Mouse (Mus musculus): ENCODE results near the gene Fam122a. TPM values are rescaled to one million over a fixed set of nuclear protein-coding genes. Genes with fewer than 3 reads are reported as not detected.

Fam122a gene
- total and polyA plus RNA-seq, 3 experiments: 5.0 to 68.7 (median 14.2) TPM

DNA sequence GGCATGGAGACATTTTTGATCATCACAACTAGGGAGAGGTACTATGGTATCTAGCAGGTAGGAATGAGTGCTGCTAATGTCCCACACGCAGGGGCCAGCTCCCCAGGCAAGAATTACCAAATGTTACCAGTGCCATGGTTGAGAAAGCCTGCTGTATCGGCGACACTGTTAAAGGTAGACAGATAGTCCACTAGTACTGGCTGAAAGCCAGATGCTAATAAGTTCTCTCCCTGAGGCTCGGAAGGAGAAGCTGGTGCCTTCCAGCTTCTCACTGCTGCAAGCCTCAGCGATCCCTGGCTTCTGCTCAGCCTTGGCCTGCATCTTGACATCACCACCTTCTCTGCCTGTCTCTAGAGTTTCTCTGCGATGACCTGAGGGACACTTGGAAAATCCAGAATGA lies 32.2 kb upstream of the Fam122a start:
- ATAC-seq (ENCODE audit: extremely low read depth, insufficient number of reproducible peaks, low FRiP score, poor library complexity, severe bottlenecking) (no peak), DNase-seq (ENCODE audit: low spot score) (no peak)
- Histone ChIP-seq H3K9me3 (replicated peaks) (no peaks in the 10 kb centered on the region), H3K36me3 (replicated peaks) (peaks cover 47% of the 10 kb centered on the region), H3K27me3 (ENCODE audit: insufficient read depth, low read length) (no peaks in the 10 kb centered on the region), H3K4me1 (ENCODE audit: insufficient read depth, low read depth, low read length) (peaks cover 79% of the 10 kb centered on the region), H3K4me3 (ENCODE audit: low read depth, low read length) (no peak overlapping the region)
- TF ChIP-seq CTCF (IDR thresholded peaks at IDR 0.05; ENCODE audit: low read depth, low read length) (no peak), GATA2 (IDR thresholded peaks at IDR 0.05; ENCODE audit: borderline replicate concordance, low read depth, low read length) (no peak), TAL1 (conservative IDR thresholded peaks at IDR 0.05; ENCODE audit: low read depth, low read length) (no peak), GATA1 (IDR thresholded peaks at IDR 0.05; ENCODE audit: borderline replicate concordance, low read length) (no peak), POLR2AphosphoS5 (IDR thresholded peaks at IDR 0.05; ENCODE audit: insufficient replicate concordance, low read depth, low read length) (no peak)

- DNase-seq (ENCODE audit: low spot score): no peak
- no peak overlapping the region for H3K4me3 ChIP-seq (ENCODE audit: low read depth, low read length)
- no peaks in the 10 kb centered on the region for H3K27me3 ChIP-seq (ENCODE audit: insufficient read depth, low read length)
- H3K4me1 ChIP-seq (ENCODE audit: insufficient read depth, low read depth, low read length): peaks cover 68% of the 10 kb centered on the region
- H3K36me3 ChIP-seq (replicated peaks): peaks cover 45% of the 10 kb centered on the region
- H3K9me3 ChIP-seq (replicated peaks): no peaks in the 10 kb centered on the region
- no peak for TF ChIP-seq TAL1 (conservative IDR thresholded peaks at IDR 0.05; ENCODE audit: low read depth, low read length)
- TF ChIP-seq CTCF (IDR thresholded peaks at IDR 0.05; ENCODE audit: low read depth, low read length): no peak
- no peak for TF ChIP-seq POLR2AphosphoS5 (IDR thresholded peaks at IDR 0.05; ENCODE audit: insufficient replicate concordance, low read depth, low read length)
- no peak for TF ChIP-seq GATA1 (IDR thresholded peaks at IDR 0.05; ENCODE audit: borderline replicate concordance, low read length)
- TF ChIP-seq GATA2 (IDR thresholded peaks at IDR 0.05; ENCODE audit: borderline replicate concordance, low read depth, low read length): no peak
- no peak for ATAC-seq (ENCODE audit: extremely low read depth, insufficient number of reproducible peaks, low FRiP score, poor library complexity, severe bottlenecking)
Observed at GRCm38 (mm10) chr19:24508087-24508767, 31.1 kb upstream of the Fam122a start.

DNA sequence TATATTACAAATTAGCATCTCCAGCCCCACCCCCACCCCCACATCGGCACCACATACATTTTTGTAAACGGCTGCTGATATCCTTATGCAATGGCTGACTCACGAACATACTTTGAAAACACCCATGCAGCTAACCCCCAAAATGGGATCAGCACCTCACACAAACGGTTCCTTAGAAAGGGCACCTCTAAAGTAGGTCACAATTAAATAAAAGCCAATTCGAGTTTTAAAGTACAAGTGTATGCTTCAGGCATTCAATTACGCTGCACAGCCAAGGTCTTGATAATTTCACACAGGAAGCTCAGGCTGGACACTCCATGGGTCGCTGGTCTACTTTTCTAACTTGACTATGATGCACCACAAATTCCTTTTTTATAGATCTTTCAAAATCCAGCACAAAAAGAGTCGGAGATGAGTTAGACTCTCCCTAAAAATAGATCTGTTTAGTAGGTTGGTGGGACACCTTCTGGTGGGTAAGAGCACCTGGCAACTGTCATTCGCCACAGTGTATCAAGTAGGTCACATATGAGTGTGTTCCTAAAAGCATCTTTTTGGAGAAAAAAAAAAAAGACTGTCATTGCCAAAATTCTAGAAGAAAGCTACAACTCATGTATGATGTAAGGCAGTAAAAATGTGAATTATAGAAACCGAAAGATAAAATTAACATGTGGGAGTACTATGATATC lies 25.7 kb upstream of the Fam122a start:
- Histone ChIP-seq H3K4me3 (ENCODE audit: low read depth, low read length) (no peak overlapping the region), H3K9me3 (replicated peaks) (no peaks in the 10 kb centered on the region), H3K36me3 (replicated peaks) (peaks cover 34% of the 10 kb centered on the region), H3K27me3 (ENCODE audit: insufficient read depth, low read length) (no peaks in the 10 kb centered on the region), H3K4me1 (ENCODE audit: insufficient read depth, low read depth, low read length) (peaks cover 47% of the 10 kb centered on the region)
- no peak for DNase-seq (ENCODE audit: low spot score)
- no peak for ATAC-seq (ENCODE audit: extremely low read depth, insufficient number of reproducible peaks, low FRiP score, poor library complexity, severe bottlenecking)
- no peak for TF ChIP-seq CTCF (IDR thresholded peaks at IDR 0.05; ENCODE audit: low read depth, low read length)
- TF ChIP-seq TAL1 (conservative IDR thresholded peaks at IDR 0.05; ENCODE audit: low read depth, low read length): no peak
- no peak for TF ChIP-seq GATA1 (IDR thresholded peaks at IDR 0.05; ENCODE audit: borderline replicate concordance, low read length)
- no peak for TF ChIP-seq GATA2 (IDR thresholded peaks at IDR 0.05; ENCODE audit: borderline replicate concordance, low read depth, low read length)
- no peak for TF ChIP-seq POLR2AphosphoS5 (IDR thresholded peaks at IDR 0.05; ENCODE audit: insufficient replicate concordance, low read depth, low read length)

DNA sequence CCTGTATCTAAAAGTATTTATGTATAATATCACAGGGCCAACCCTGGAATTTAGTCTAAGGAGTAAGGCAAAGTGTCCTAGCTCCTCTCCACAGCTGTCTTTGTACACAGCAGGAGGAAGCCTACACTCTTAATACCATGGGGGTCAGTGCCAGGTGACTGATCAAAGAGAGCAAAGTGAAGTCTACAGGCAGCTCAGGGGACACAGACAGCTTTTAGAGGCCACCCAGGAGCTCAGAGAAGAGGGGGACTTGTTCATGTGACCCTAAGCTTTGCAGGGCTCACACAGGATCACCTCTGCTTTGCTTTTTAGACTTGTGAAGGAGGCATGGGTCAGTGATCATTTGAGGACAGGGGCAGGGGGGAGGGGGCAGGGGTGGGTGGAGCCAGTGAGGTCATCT lies 24.4 kb upstream of the Fam122a start:
- Histone ChIP-seq H3K27me3 (ENCODE audit: insufficient read depth, low read length) (no peaks in the 10 kb centered on the region), H3K4me3 (ENCODE audit: low read depth, low read length) (no peak overlapping the region), H3K36me3 (replicated peaks) (peaks cover 38% of the 10 kb centered on the region), H3K9me3 (replicated peaks) (no peaks in the 10 kb centered on the region), H3K4me1 (ENCODE audit: insufficient read depth, low read depth, low read length) (peaks cover 47% of the 10 kb centered on the region)
- TF ChIP-seq POLR2AphosphoS5 (IDR thresholded peaks at IDR 0.05; ENCODE audit: insufficient replicate concordance, low read depth, low read length): no peak
- no peak for TF ChIP-seq GATA2 (IDR thresholded peaks at IDR 0.05; ENCODE audit: borderline replicate concordance, low read depth, low read length)
- no peak for TF ChIP-seq CTCF (IDR thresholded peaks at IDR 0.05; ENCODE audit: low read depth, low read length)
- DNase-seq (ENCODE audit: low spot score) (no peak), ATAC-seq (ENCODE audit: extremely low read depth, insufficient number of reproducible peaks, low FRiP score, poor library complexity, severe bottlenecking) (no peak)

- no peak for TF ChIP-seq POLR2AphosphoS5 (IDR thresholded peaks at IDR 0.05; ENCODE audit: insufficient replicate concordance, low read depth, low read length)
- TF ChIP-seq GATA1 (IDR thresholded peaks at IDR 0.05; ENCODE audit: borderline replicate concordance, low read length): no peak
- TF ChIP-seq CTCF (IDR thresholded peaks at IDR 0.05; ENCODE audit: low read depth, low read length): no peak
- TF ChIP-seq GATA2 (IDR thresholded peaks at IDR 0.05; ENCODE audit: borderline replicate concordance, low read depth, low read length): no peak
- no peak for TF ChIP-seq TAL1 (conservative IDR thresholded peaks at IDR 0.05; ENCODE audit: low read depth, low read length)
- H3K4me3 ChIP-seq (ENCODE audit: low read depth, low read length): no peak overlapping the region
- ATAC-seq (ENCODE audit: extremely low read depth, insufficient number of reproducible peaks, low FRiP score, poor library complexity, severe bottlenecking) (no peak), DNase-seq (ENCODE audit: low spot score) (no peak)
- H3K4me1 ChIP-seq (ENCODE audit: insufficient read depth, low read depth, low read length): peaks cover 37% of the 10 kb centered on the region
- peaks cover 46% of the 10 kb centered on the region for H3K36me3 ChIP-seq (replicated peaks)
- H3K27me3 ChIP-seq (ENCODE audit: insufficient read depth, low read length): no peaks in the 10 kb centered on the region
- H3K9me3 ChIP-seq (replicated peaks): no peaks in the 10 kb centered on the region
Observed at GRCm38 (mm10) chr19:24500431-24500830, 23.3 kb upstream of the Fam122a start.

- ATAC-seq (ENCODE audit: extremely low read depth, insufficient number of reproducible peaks, low FRiP score, poor library complexity, severe bottlenecking) (no peak), DNase-seq (ENCODE audit: low spot score) (no peak)
- Histone ChIP-seq H3K9me3 (replicated peaks) (no peaks in the 10 kb centered on the region), H3K4me3 (ENCODE audit: low read depth, low read length) (no peak overlapping the region), H3K27me3 (ENCODE audit: insufficient read depth, low read length) (no peaks in the 10 kb centered on the region), H3K36me3 (replicated peaks) (peaks cover 54% of the 10 kb centered on the region), H3K4me1 (ENCODE audit: insufficient read depth, low read depth, low read length) (peaks cover 46% of the 10 kb centered on the region)
- TF ChIP-seq GATA2 (IDR thresholded peaks at IDR 0.05; ENCODE audit: borderline replicate concordance, low read depth, low read length) (no peak), CTCF (IDR thresholded peaks at IDR 0.05; ENCODE audit: low read depth, low read length) (no peak), TAL1 (conservative IDR thresholded peaks at IDR 0.05; ENCODE audit: low read depth, low read length) (no peak), GATA1 (IDR thresholded peaks at IDR 0.05; ENCODE audit: borderline replicate concordance, low read length) (no peak), POLR2AphosphoS5 (IDR thresholded peaks at IDR 0.05; ENCODE audit: insufficient replicate concordance, low read depth, low read length) (no peak)
Observed at GRCm38 (mm10) chr19:24499291-24499690, 22.1 kb upstream of the Fam122a start.
